Mouse (Mus musculus) lung, embryonic 16.5 days (tissue): ENCODE measurements at regions not wholly inside any gene's neighbourhood (a gene's known extent, or its start where the extent isn't known, plus 50 kb on each side); places are given as distances from the start of the nearest gene placed in this dataset.

Experiments used
- ATAC-seq: fragments of 200-750 bp; cut with Nextera tagmentation; 2 replicates; pipeline ENCODE4 v1.8.0; 2017; ENCODE audit warnings: low read depth, mild to moderate bottlenecking, moderate library complexity
- H3K27ac ChIP-seq: fragments of 300-500 bp; sonication (generic); 2 replicates; pipeline ENCODE4 v1.5.1; 2014; ENCODE audit warnings: mild to moderate bottlenecking, control low read depth, low read length
- H3K27me3 ChIP-seq: fragments of 300-500 bp; sonication (generic); 2 replicates; pipeline ENCODE4 v1.6.1; 2014; ENCODE audit warnings: low read depth, low read length, mixed read lengths; ENCODE audit not compliant: control insufficient read depth, insufficient read depth
- H3K36me3 ChIP-seq: fragments of 300-500 bp; sonication (generic); 2 replicates; pipeline ENCODE4 v1.6.1; 2014; ENCODE audit warnings: low read length; ENCODE audit not compliant: control insufficient read depth, insufficient read depth
- H3K4me1 ChIP-seq: fragments of 300-500 bp; sonication (generic); replicated peaks from 2 replicates; pipeline ENCODE4 v1.6.1; 2014; ENCODE audit warnings: low read length, mixed read lengths; ENCODE audit not compliant: control insufficient read depth, insufficient read depth
- H3K4me2 ChIP-seq: fragments of 300-500 bp; sonication (generic); 2 replicates; pipeline ENCODE4 v1.6.1; 2014; ENCODE audit warnings: low read depth, low read length, control low read depth
- H3K4me3 ChIP-seq: fragments of 300-500 bp; sonication (generic); 2 replicates; pipeline ENCODE4 v1.5.1; 2014; ENCODE audit warnings: mild to moderate bottlenecking, low read length, control low read depth
- H3K9ac ChIP-seq: fragments of 300-500 bp; sonication (generic); 2 replicates; pipeline ENCODE4 v1.6.1; 2014; ENCODE audit warnings: low read length, control low read depth
- H3K9me3 ChIP-seq: fragments of 300-500 bp; sonication (generic); 2 replicates; pipeline ENCODE4 v1.6.1; 2016; ENCODE audit warnings: low read length; ENCODE audit not compliant: control insufficient read depth
- WGBS: fragments of 180-500 bp; shearing (Covaris S2); extraction: QIAGEN DNeasy Blood & Tissue Kit; methylation state at CpG from one replicate; pipeline ENCODE4 v1.1.7; 2014; 5-methylcytosine and 5-hydroxymethylcytosine counted together

DNA sequence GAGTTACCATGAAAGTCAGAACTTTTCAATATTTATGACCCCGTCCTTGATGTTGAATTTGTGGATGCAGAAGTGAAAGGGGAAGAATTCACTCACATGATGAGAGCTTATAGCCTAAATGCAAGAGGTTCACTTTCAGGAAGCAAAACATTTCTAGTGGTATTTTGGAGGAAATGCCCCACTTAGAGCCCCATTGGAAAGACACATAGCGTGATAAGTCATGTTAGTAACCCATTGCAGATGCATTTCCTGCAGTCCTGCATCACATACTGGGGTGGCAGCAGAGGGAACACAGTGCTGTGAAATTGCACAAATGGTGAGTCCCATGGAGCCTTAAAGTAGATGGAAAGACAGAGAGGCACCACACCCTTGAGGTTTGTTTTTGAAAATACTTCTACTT lies 369.9 kb downstream of the Tmem38b start:
- 92% methylated on average over 2 of the region's 2 CpGs for WGBS
- Histone ChIP-seq H3K27me3 (no peaks in the 10 kb centered on the region), H3K36me3 (no peaks in the 10 kb centered on the region), H3K4me3 (no peak overlapping the region), H3K4me2 (no peak overlapping the region), H3K27ac (no peak overlapping the region), H3K9me3 (no peaks in the 10 kb centered on the region), H3K4me1 (no peaks in the 10 kb centered on the region), H3K9ac (no peak overlapping the region)
- ATAC-seq: no peak

- no peak for ATAC-seq
- 28% methylated on average over 4 of the region's 4 CpGs for WGBS
- Histone ChIP-seq H3K36me3 (no peaks in the 10 kb centered on the region), H3K4me2 (no peak overlapping the region), H3K27ac (no peak overlapping the region), H3K4me3 (no peak overlapping the region), H3K27me3 (no peaks in the 10 kb centered on the region), H3K9me3 (no peaks in the 10 kb centered on the region), H3K9ac (no peak overlapping the region), H3K4me1 (no peaks in the 10 kb centered on the region)
Measured at GRCm38 (mm10) chr4:54202440-54202839, 376.6 kb downstream of the Tmem38b start.

DNA sequence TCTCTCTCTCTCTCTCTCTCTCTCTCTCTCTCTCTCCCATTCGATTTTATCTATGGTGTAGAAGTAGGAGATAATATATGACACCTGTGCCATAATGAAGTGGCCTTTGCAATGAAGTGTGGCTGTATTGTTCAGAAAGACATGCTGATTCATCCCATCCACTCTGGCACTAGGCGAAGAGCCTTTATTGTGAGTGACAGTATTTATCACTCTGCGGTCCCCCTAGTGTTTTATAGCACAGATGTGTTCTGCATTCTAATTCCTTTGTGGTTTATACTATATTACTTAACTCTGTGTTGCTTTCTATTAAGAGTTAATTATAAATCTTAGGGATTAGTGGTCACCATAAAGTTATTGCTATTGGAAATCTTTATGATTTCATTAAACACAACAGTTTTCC lies 398.7 kb downstream of the Tmem38b start:
- ATAC-seq: no peak

More for the DNA sequence above, 398.7 kb downstream of the Tmem38b start:
- Histone ChIP-seq H3K4me2 (no peak overlapping the region), H3K9me3 (no peaks in the 10 kb centered on the region), H3K4me3 (no peak overlapping the region), H3K4me1 (no peaks in the 10 kb centered on the region), H3K9ac (no peak overlapping the region), H3K36me3 (no peaks in the 10 kb centered on the region), H3K27ac (no peak overlapping the region), H3K27me3 (no peaks in the 10 kb centered on the region)
- 58% methylated on average over 3 of the region's 3 CpGs for WGBS
